Mouse (Mus musculus): Measurements from ENCODE around the gene Neurog1.
A peak's percentile ranks its signal among the peaks of the same experiment; 100 is the strongest.

Gene Neurog1

GRCm38 (mm10) chr13:56258196-56259020 lies 6.4 kb upstream of the Neurog1 start:
- peak; percentile 67 for DNase-seq

GRCm38 (mm10) chr13:56257469-56258153 lies 5.6 kb upstream of the Neurog1 start:
- DNase-seq: no peak

- peak; percentile 43 for DNase-seq
Observed at GRCm38 (mm10) chr13:56256716-56257299, 4.8 kb upstream of the Neurog1 start.

GRCm38 (mm10) chr13:56253379-56253778 lies 1.4 kb upstream of the Neurog1 start:
- no peak for DNase-seq

GRCm38 (mm10) chr13:56252783-56253182 lies 820 bp upstream of the Neurog1 start:
- no peak for DNase-seq

- peak; percentile 70 for DNase-seq
Observed at GRCm38 (mm10) chr13:56251176-56251923, 613 bp downstream of the Neurog1 start.

GRCm38 (mm10) chr13:56250551-56251161 lies 1.3 kb downstream of the Neurog1 start:
- DNase-seq: peak; percentile 67

GRCm38 (mm10) chr13:56249593-56250341 lies 2.2 kb downstream of the Neurog1 start:
- peak; percentile 51 for DNase-seq

GRCm38 (mm10) chr13:56243104-56243503 lies 8.9 kb downstream of the Neurog1 start:
- no peak for DNase-seq

GRCm38 (mm10) chr13:56240012-56240770 lies 11.8 kb downstream of the Neurog1 start:
- no peak for DNase-seq

- no peak for DNase-seq
Observed at GRCm38 (mm10) chr13:56237905-56238304, 14.1 kb downstream of the Neurog1 start.

GRCm38 (mm10) chr13:56236194-56236593 lies 15.8 kb downstream of the Neurog1 start:
- DNase-seq: no peak

GRCm38 (mm10) chr13:56228790-56229189 lies 23.2 kb downstream of the Neurog1 start:
- peak; percentile 54 for DNase-seq

GRCm38 (mm10) chr13:56226175-56226954 lies 25.6 kb downstream of the Neurog1 start:
- DNase-seq: no peak

GRCm38 (mm10) chr13:56223625-56224024 lies 28.3 kb downstream of the Neurog1 start:
- no peak for DNase-seq

GRCm38 (mm10) chr13:56222849-56223246 lies 29.1 kb downstream of the Neurog1 start:
- DNase-seq: no peak

- DNase-seq: peak; percentile 80
Observed at GRCm38 (mm10) chr13:56221995-56222848, 29.7 kb downstream of the Neurog1 start.

- DNase-seq: peak; percentile 86
Observed at GRCm38 (mm10) chr13:56221129-56221910, 30.6 kb downstream of the Neurog1 start.
